Comparison of ENCODE assay signal across 16 mouse cellular contexts in the genomic region with DNA sequence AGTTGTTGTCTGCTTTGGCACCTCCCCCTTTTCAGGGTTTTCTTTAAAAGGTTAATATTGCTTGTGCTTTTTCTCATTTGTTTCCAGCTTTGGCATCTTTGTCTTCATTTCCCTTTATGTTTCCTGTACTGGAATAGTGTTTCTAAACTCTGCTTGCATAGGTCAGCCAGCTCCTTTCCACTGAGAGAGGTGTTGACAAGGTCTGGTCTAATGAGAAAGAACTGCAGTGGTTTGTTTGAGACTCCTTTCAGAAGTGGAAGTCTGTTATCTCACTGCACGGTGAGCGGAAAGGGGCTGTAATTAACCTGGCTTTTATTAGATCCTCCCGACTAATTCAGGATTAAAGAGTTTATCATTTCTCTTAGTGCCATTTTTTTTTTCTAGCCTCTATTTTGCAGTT. TPM values are rescaled to one million over a fixed set of nuclear protein-coding genes. Genes with fewer than 3 reads are reported as not detected.
DNase-seq lines count a peak whose midpoint lies in the region; ATAC-seq and TF ChIP-seq lines count a peak whose summit lies in the region.
"Had no signal": no experiment of that assay in that cellular context is flagged by ENCODE, and none has a peak within 500 bp of the region (broad histone marks: within the 10 kb centered on the region; RNA-seq: fewer than 3 reads in every experiment).

No protein-coding gene starts in this region.

- H3K27me3 ChIP-seq in forebrain, embryonic 13.5 days, result no peaks in the 10 kb centered on the region
- H3K27me3 ChIP-seq in forebrain, embryonic 16.5 days (replicated peaks; ENCODE audit: control insufficient read depth, insufficient read depth, low read length), result no peaks in the 10 kb centered on the region
- H3K27me3 ChIP-seq in heart, embryonic 13.5 days (replicated peaks), result no peaks in the 10 kb centered on the region
- no peaks in the 10 kb centered on the region for H3K27me3 ChIP-seq in MEL (ENCODE audit: control insufficient read depth in 1 of 2, insufficient read depth in 2 of 2, low read length in 2 of 2)
- H3K27me3 ChIP-seq in hindbrain, postnatal 0 days (ENCODE audit: insufficient read depth, low read length), result no peaks in the 10 kb centered on the region
- H3K27me3 ChIP-seq: hindbrain, embryonic 15.5 days; kidney, embryonic 15.5 days; liver, embryonic 15.5 days; midbrain, embryonic 13.5 days had no signal

- 29% methylated on average over 3 of the region's 3 CpGs for WGBS in forebrain, embryonic 13.5 days
- WGBS in forebrain, embryonic 16.5 days, result 24% methylated on average over 3 of the region's 3 CpGs
- 10% methylated on average over 3 of the region's 3 CpGs for WGBS in heart, embryonic 13.5 days
- WGBS in hindbrain, postnatal 0 days, result 68% methylated on average over 3 of the region's 3 CpGs

- TF ChIP-seq CTCF in MEL (IDR thresholded peaks at IDR 0.05 in 2 of 3, conservative IDR thresholded peaks at IDR 0.05 in 1 of 3; ENCODE audit: control insufficient read depth in 1 of 3, insufficient read depth in 1 of 3, low read depth in 2 of 3, low read length in 3 of 3, poor library complexity in 1 of 3, severe bottlenecking in 1 of 3), result no peak
- TF ChIP-seq CTCF in hindbrain, postnatal 0 days (IDR thresholded peaks at IDR 0.05; ENCODE audit: low read depth), result no peak
- no peak for TF ChIP-seq CTCF in gastrocnemius, adult 2 months (IDR thresholded peaks at IDR 0.05)

- ATAC-seq in forebrain, embryonic 13.5 days, result no peak
- ATAC-seq in forebrain, embryonic 16.5 days, result no peak
- ATAC-seq in heart, embryonic 13.5 days (ENCODE audit: extremely low read depth, insufficient number of reproducible peaks, low FRiP score, low TSS enrichment), result no peak
- ATAC-seq in hindbrain, postnatal 0 days, result no peak
- ATAC-seq: midbrain, embryonic 13.5 days had no signal

- H3K4me2 ChIP-seq in forebrain, embryonic 13.5 days, result no peak overlapping the region
- H3K4me2 ChIP-seq in forebrain, embryonic 16.5 days (ENCODE audit: low read length), result no peak overlapping the region
- H3K4me2 ChIP-seq in heart, embryonic 13.5 days, result peak overlapping the region; percentile 35
- no peak overlapping the region for H3K4me2 ChIP-seq in hindbrain, postnatal 0 days (ENCODE audit: low read depth, low read length)
- H3K4me2 ChIP-seq: hindbrain, embryonic 15.5 days; kidney, embryonic 15.5 days; midbrain, embryonic 13.5 days had no signal

- intact Hi-C loops in heart, postnatal 36 days (cut with DNase I), result no loop called here
- intact Hi-C loops in gastrocnemius, adult 2 months (cut with DNase I), result no loop called here

- H3K27ac ChIP-seq in forebrain, embryonic 13.5 days, result peak overlapping the region; percentile 62; the same call in 1 of the 2 replicates
- no peak overlapping the region for H3K27ac ChIP-seq in forebrain, embryonic 16.5 days (ENCODE audit: low read length)
- peak overlapping the region; percentile 85 for H3K27ac ChIP-seq in heart, embryonic 13.5 days (replicated peaks)
- H3K27ac ChIP-seq in MEL (ENCODE audit: control insufficient read depth, low read depth, low read length), result no peak overlapping the region
- 0 out of 2 replicates have a peak overlapping the region, but pooled peaks have one; percentile 1 for H3K27ac ChIP-seq in hindbrain, postnatal 0 days
- H3K27ac ChIP-seq in gastrocnemius, adult 2 months, result no peak overlapping the region

- no peaks in the 10 kb centered on the region for H3K36me3 ChIP-seq in forebrain, embryonic 13.5 days (ENCODE audit: poor library complexity, severe bottlenecking)
- H3K36me3 ChIP-seq in forebrain, embryonic 16.5 days (ENCODE audit: control insufficient read depth, insufficient read depth), result no peaks in the 10 kb centered on the region
- H3K36me3 ChIP-seq in heart, embryonic 13.5 days, result no peaks in the 10 kb centered on the region
- H3K36me3 ChIP-seq in MEL (ENCODE audit: control insufficient read depth in 1 of 2, insufficient read depth in 2 of 2, low read length in 2 of 2), result peaks cover 0 to 2% of the 10 kb centered on the region in 2 experiments; a peak in 1 of 4 replicates
- no peaks in the 10 kb centered on the region for H3K36me3 ChIP-seq in hindbrain, postnatal 0 days (ENCODE audit: insufficient read depth, low read length)
- H3K36me3 ChIP-seq: G1E; hindbrain, embryonic 15.5 days; kidney, embryonic 15.5 days; liver, embryonic 15.5 days; midbrain, embryonic 13.5 days had no signal

- H3K79me2 ChIP-seq in MEL (ENCODE audit: control insufficient read depth, insufficient read depth, low read length, poor library complexity), result no peaks in the 10 kb centered on the region

- H3K4me1 ChIP-seq in forebrain, embryonic 13.5 days, result peaks cover 96% of the 10 kb centered on the region
- peaks cover 77% of the 10 kb centered on the region for H3K4me1 ChIP-seq in forebrain, embryonic 16.5 days (replicated peaks; ENCODE audit: control insufficient read depth, insufficient read depth, low read length)
- H3K4me1 ChIP-seq in heart, embryonic 13.5 days, result peaks cover 99% of the 10 kb centered on the region
- H3K4me1 ChIP-seq in MEL (ENCODE audit: control insufficient read depth in 1 of 2, insufficient read depth in 2 of 2, low read length in 2 of 2), result peaks cover 3% of the 10 kb centered on the region in 2 experiments; a peak in 3 of 4 replicates
- peaks cover 57% of the 10 kb centered on the region for H3K4me1 ChIP-seq in hindbrain, postnatal 0 days (ENCODE audit: insufficient read depth, low read length)

- H3K4me3 ChIP-seq in forebrain, embryonic 13.5 days, result no peak overlapping the region
- H3K4me3 ChIP-seq in forebrain, embryonic 16.5 days (replicated peaks; ENCODE audit: low read length), result no peak overlapping the region
- H3K4me3 ChIP-seq in heart, embryonic 13.5 days, result no peak overlapping the region
- H3K4me3 ChIP-seq in MEL (ENCODE audit: control insufficient read depth in 1 of 2, insufficient read depth in 1 of 2, low read depth in 2 of 2, low read length in 2 of 2), result no peak overlapping the region
- H3K4me3 ChIP-seq in hindbrain, postnatal 0 days (ENCODE audit: low read length), result no peak overlapping the region
- H3K4me3 ChIP-seq in gastrocnemius, adult 2 months, result no peak overlapping the region
- H3K4me3 ChIP-seq: hindbrain, embryonic 15.5 days; kidney, embryonic 15.5 days; liver, embryonic 15.5 days; midbrain, embryonic 13.5 days had no signal

- no peak overlapping the region for H3K9ac ChIP-seq in forebrain, embryonic 13.5 days
- no peak overlapping the region for H3K9ac ChIP-seq in forebrain, embryonic 16.5 days (replicated peaks; ENCODE audit: low read depth, low read length)
- H3K9ac ChIP-seq in heart, embryonic 13.5 days, result no peak overlapping the region
- H3K9ac ChIP-seq in MEL (ENCODE audit: control insufficient read depth, low read depth, low read length, poor library complexity, severe bottlenecking), result no peak overlapping the region
- H3K9ac ChIP-seq in hindbrain, postnatal 0 days (replicated peaks; ENCODE audit: low read length), result no peak overlapping the region
- H3K9ac ChIP-seq: hindbrain, embryonic 15.5 days; kidney, embryonic 15.5 days; liver, embryonic 15.5 days; midbrain, embryonic 13.5 days had no signal

- no peak for TF ChIP-seq RAD21 in MEL (IDR thresholded peaks at IDR 0.05; ENCODE audit: low read depth, low read length)

- no peak for TF ChIP-seq POLR2A in MEL (IDR thresholded peaks at IDR 0.05; ENCODE audit: control insufficient read depth in 1 of 2, insufficient read depth in 1 of 2, low read depth in 1 of 2, low read length in 2 of 2, poor library complexity in 1 of 2)

- no peak for DNase-seq in heart, postnatal 36 days
- DNase-seq in MEL (ENCODE audit: low read depth, low spot score) (no peak), MN1 (ENCODE audit: low spot score) (no peak)
- no peak for DNase-seq in hindbrain, postnatal 0 days (ENCODE audit: low spot score)
- no peak for DNase-seq in gastrocnemius, adult 2 months
- DNase-seq: cerebellum, adult 11 months; gastrocnemius, postnatal 36 days; right cerebral cortex, postnatal 14 days had no signal

- no peak for TF ChIP-seq EP300 in MEL (IDR thresholded peaks at IDR 0.05; ENCODE audit: low read depth in 1 of 2, low read length in 2 of 2)

- H3K9me3 ChIP-seq in forebrain, embryonic 13.5 days (replicated peaks), result no peaks in the 10 kb centered on the region
- no peaks in the 10 kb centered on the region for H3K9me3 ChIP-seq in forebrain, embryonic 16.5 days (ENCODE audit: control insufficient read depth, low read length)
- H3K9me3 ChIP-seq in heart, embryonic 13.5 days, result no peaks in the 10 kb centered on the region
- no peaks in the 10 kb centered on the region for H3K9me3 ChIP-seq in MEL (replicated peaks; ENCODE audit: insufficient read depth, low read length)
- no peaks in the 10 kb centered on the region for H3K9me3 ChIP-seq in hindbrain, postnatal 0 days (ENCODE audit: low read length)
- H3K9me3 ChIP-seq: G1E; hindbrain, embryonic 15.5 days; kidney, embryonic 15.5 days; liver, embryonic 15.5 days; midbrain, embryonic 13.5 days had no signal

TF ChIP-seq in MEL, 35 proteins besides CTCF, POLR2A, EP300 and RAD21:
- 0 out of 2 replicates have a peak, but pooled peaks have one; percentile 10 for TF ChIP-seq GATA1 (IDR thresholded peaks at IDR 0.05; ENCODE audit: low read depth, low read length)
- no peak for TF ChIP-seq NRF1 (IDR thresholded peaks at IDR 0.05; ENCODE audit: insufficient read depth, low read depth, low read length, poor library complexity, severe bottlenecking)

RNA-seq across cellular contexts. Expression of a gene that starts 49.9 kb away (rescaled TPM):
- 49.9 and 50.0 TPM in 2 replicates for polyA plus RNA-seq in forebrain, embryonic 13.5 days (2015; fragmentation: Nextera tagmentation; extraction: Ambion mirVana)
- 38.5 and 49.5 TPM in 2 replicates for polyA plus RNA-seq in forebrain, embryonic 16.5 days (2015; fragmentation: Nextera tagmentation; extraction: Ambion mirVana)
- polyA plus RNA-seq in heart, embryonic 13.5 days (2015; fragmentation: Nextera tagmentation; extraction: Ambion mirVana), result 17.5 and 21.1 TPM in 2 replicates
- 100 to 1,000 TPM; 158 to 163 TPM for total RNA-seq in heart, postnatal 36 days (2021)
- total RNA-seq in MEL (2012; rRNA removed), result 0.04 TPM in 1 of 2 replicates, not detected in the other
- polyA plus RNA-seq in MEL (2012; ENCODE audit: insufficient read depth in 1 of 2, insufficient read length in 2 of 2, low read depth in 1 of 2, low replicate concordance in 2 of 2, missing spikeins in 1 of 2), result under 1 TPM in 1 of 2 experiments, not detected in 1; 0.21 TPM
- total RNA-seq in hindbrain, postnatal 0 days (2014; rRNA removed), result 172 and 189 TPM in 2 replicates
- 32.4 and 34.1 TPM in 2 replicates for polyA plus RNA-seq in hindbrain, postnatal 0 days (2015; fragmentation: Nextera tagmentation; extraction: Ambion mirVana)
- total RNA-seq in gastrocnemius, adult 2 months (2021), result 10 to 100 TPM; 23.2 to 28.3 TPM

Comparison
In these comparisons a context has a peak if more than half of its experiments do, and no peak if none do; other contexts are left out.
1. H3K27ac ChIP-seq: peak in forebrain, embryonic 13.5 days (single experiment), heart, embryonic 13.5 days (single experiment) and hindbrain, postnatal 0 days (single experiment); none in forebrain, embryonic 16.5 days (single experiment), MEL (single experiment) and gastrocnemius, adult 2 months (single experiment).
2. RNA of a gene that starts 49.9 kb away (polyA plus RNA-seq): 49.9 to 50.0 TPM in forebrain, embryonic 13.5 days, 38.5 to 49.5 TPM in forebrain, embryonic 16.5 days, 32.4 to 34.1 TPM in hindbrain, postnatal 0 days and 17.5 to 21.1 TPM in heart, embryonic 13.5 days; 0.21 TPM in MEL; every median in the first group is over 10 times any median in the second.